Mouse (Mus musculus): ENCODE measurements around the gene 9030025P20Rik.
"Not testable (repeated sequence)": the region's sequence is repeated elsewhere in the genome, so short reads cannot be mapped to it uniquely, and the experiment has no call there.

DNA sequence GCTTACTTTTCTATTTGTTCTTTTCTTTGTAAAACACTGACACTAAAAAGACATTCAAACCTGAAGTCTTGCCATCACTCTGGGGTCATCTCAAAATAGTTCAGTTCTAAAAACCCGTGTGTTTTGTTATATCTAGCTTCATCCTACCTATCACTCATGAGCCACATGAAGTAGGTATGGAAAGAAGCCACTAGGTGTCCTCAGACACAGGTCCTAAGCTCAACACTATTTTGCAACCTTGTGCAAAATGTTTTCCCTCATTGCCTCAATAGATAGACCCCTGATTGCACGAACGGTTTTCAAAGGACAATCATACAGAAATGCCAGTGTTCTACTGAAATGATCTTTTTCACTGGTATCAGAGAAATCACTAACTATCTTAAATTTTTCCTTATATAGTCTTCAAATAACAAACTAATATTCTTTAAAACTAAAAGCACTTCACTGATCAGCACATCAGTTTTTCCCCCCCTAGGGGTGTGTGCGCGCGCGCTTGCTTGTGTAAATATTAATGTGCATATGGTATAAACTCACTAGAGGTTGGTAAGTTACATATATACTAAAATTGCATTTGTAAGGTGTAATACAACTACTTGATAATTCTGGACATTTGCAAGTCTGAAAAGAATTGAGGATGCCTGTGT lies 428 bp upstream of the 9030025P20Rik start:
- TF ChIP-seq CTCF (IDR thresholded peaks at IDR 0.05; ENCODE audit: borderline replicate concordance, control insufficient read depth, extremely low read depth, insufficient read depth, low read length, poor library complexity); POLR2A (IDR thresholded peaks at IDR 0.05; ENCODE audit: control insufficient read depth, extremely low read depth, insufficient read depth, low read length, poor library complexity): not testable (repeated sequence)

Measured in thymus, adult 2 months (tissue).